Mouse (Mus musculus) kidney, postnatal 4 days (tissue): ENCODE results near the gene Vps11.
A peak's percentile ranks its signal among the peaks of the same experiment; 100 is the strongest.
"Not testable (repeated sequence)": the region's sequence is repeated elsewhere in the genome, so short reads cannot be mapped to it uniquely, and the experiment has no call there.

Experiments used
- DNase-seq, 2 experiments: peaks; one replicate each; pipeline ENCODE4 v3.0.0; 2021; ENCODE audit warnings: mixed read lengths in 2 of 2

Vps11 gene

DNA sequence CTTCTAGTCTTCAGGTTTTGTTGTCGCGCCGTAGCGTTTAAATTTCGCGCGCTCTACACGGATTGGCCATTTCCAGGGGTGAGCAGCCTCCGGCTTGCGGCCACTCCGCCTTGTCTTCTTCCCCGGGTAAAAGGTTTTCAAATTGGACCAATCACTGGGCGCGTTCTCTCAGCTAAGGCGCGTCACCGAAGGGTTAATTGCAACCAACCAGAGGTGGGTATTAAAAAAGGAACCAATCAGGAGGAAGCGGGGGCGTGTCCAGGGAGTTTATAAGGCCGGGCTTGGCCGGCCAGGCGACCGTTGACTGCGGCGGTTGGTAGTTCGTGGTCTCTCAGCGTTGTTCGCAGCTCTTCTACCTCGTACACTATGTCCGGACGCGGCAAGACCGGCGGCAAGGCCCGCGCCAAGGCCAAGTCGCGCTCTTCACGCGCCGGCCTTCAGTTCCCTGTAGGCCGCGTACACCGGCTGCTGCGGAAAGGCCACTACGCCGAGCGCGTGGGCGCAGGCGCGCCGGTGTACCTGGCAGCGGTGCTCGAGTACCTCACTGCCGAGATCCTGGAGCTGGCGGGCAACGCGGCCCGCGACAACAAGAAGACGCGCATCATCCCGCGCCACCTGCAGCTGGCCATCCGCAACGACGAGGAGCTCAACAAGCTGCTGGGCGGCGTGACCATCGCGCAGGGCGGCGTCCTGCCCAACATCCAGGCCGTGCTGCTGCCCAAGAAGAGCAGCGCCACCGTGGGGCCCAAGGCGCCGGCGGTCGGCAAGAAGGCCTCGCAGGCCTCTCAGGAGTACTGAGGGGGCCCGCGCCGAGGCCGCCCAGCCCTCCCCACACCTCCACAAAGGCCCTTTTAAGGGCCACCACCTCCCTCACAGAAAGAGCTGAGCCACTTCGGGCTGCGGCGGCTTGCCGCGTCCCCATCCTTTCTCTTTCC, 26.8 kb downstream of the Vps11 start, which contains the start of gene H2afx:
Gene H2afx (plus strand): TSS at position 299 of the 935 bp plus-strand sequence.
- DNase-seq = peak; percentile 97 to 99

DNA sequence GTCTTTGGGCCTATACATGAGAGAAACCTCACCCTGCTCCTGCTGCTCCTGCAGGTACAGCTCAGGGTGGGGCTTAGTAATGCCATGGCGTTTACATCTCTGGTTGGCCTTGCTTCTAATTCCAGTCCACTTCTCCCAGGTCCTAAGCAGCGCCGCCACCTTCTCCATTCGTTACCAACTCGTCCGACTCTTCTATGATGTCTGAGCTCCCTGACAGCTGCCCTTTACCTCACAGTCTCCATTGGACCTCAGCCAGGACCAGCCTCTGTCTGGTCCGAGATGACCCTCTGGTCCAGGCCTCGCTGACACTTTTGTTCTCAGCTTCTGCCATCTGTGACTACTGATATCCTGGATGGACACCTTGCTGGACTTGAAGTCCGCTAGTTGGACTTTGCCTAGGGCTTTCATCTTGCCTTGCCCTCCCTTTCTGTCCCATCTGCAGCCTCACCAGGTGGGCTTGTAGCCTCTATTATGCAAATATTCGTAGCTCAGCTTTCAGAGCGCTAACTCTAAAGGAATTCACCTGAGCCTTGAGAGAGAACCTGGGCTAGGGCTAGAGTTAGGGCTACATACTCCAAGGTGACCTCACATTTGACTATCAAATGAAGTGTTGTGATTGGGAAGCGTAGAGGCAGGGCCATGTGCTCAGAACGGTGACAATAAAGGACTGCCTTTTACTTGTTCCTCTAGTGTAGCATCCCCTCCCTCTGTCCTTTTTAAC, 28.4 kb downstream of the Vps11 start:
- no peak for DNase-seq

DNA sequence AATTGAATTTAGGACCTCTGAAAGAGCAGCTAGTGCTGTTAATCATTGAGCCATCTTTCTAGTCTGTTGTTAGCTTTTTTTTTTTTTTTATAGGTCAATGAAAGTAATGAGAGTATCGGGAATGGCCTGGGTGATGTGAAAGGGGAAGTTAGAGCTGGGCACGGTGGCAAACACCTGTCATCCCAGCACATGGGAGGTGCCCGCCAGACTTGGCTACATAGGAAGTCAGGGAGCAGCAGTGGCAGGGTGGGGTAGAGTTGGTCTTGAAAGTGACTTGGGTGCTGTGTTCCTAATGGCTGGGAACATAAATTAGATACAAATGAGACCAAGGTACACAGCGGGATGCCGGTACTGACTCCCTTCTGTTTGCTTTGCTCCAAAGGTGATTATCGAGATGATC, 30.7 kb downstream of the Vps11 start:
- DNase-seq = no peak

DNA sequence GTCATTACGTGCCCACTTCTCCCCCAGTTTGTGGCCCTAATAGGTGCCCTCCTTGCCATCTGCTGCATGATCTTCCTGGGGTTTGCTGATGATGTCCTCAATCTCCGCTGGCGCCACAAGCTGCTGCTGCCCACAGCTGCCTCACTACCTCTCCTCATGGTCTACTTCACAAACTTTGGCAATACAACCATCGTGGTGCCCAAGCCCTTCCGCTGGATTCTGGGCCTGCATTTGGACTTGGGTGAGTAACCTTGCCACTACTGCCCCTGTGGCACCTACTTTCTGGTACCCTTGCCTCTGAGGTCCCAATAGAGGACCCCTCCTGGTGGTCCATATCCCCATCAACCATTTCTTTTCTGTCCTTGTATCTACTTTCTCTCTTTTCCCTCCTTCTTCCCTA, 33.5 kb downstream of the Vps11 start:
- DNase-seq = no peak

DNA sequence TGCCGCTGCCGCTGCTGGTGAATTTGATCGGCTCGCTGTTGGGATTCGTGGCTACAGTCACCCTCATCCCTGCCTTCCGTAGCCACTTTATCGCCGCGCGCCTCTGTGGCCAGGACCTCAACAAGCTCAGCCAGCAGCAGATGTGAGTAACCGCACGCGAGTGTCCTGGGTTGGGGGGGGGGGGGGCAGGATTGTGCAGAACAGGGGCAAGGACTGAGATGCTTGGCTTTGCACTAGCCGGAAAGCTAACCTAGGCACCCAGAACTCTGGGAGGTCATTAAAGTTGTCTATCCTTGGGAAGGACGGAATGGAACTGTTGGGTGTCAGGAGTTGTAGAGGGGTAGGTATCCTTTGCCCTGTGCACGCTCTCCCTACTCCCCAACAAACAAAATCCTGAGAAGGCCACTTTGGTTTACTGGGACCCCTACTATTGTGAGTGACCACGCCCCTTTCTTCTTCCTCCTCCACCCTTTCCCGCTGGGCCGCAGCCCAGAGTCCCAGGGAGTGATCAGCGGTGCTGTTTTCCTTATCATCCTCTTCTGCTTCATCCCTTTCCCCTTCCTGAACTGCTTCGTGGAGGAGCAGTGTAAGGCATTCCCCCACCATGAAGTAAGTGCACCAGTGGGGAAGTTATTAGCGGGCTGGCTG, 34.3 kb downstream of the Vps11 start:
- peak; percentile 44 to 57 for DNase-seq

DNA sequence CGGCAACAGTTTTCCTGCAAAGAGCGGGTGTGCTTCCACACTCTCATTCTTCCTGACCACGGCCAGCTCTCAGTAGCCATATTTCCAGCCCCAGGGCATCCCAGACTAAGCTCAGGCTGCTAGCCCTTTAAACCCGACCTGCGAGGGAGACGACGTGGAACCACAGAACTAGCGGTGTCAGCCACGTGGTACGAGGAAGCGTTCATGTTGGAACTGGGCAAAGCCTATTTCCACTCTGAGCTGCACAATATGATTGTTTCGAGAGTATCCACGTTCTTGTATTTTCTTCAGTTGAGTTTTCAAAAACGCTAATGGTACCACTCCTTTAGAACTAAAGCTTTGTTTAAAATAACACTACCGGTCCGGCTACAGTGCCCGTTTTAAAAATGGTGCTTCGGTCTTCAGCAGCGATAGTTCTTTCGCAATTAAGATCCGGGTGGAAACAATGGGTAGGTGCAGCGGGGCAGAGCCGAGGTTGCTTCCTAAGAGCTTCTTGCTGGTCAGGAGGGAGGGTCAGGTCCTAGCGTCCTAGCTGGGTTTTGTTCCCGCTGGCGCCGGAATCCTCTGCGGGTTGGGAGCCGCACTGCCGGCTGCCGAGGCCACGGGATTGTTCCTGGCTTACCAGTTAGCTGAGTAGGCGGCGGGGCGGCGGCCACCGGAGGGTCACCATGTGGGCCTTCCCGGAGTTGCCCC, 35.0 kb downstream of the Vps11 start:
- peak; percentile 84 to 91 for DNase-seq

DNA sequence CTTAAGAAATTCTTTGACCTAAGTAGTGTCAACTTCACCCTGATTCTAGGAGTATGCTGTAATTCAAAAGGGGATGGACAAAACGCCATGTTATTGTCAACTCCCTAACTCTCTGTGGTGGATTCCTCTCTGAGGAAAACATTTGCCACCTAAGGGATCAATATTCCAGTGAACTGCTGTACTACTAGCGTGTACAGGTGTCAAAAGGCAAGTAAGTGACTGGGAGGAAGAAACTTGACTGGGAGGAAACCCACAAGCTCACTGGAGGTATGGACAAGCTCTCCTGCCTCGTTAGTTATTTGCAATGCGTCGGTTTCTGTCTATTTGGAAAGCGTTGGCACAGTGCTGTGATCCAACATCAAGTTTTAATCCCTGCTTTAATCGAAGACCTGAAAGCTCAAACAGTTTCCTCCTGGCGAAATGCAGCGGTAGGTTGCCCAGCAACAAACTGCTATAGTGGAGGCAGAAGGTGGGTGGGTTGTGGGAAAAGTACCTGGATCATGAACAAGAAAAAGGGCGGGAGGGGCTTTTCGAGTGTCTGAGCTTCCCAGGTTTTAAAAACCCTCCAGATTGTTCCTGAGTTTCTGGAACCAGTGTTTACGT, 35.6 kb downstream of the Vps11 start, which contains the start of gene Dpagt1:
Gene Dpagt1 (plus strand): TSS at position 252 of the 603 bp plus-strand sequence.
- no peak for DNase-seq

DNA sequence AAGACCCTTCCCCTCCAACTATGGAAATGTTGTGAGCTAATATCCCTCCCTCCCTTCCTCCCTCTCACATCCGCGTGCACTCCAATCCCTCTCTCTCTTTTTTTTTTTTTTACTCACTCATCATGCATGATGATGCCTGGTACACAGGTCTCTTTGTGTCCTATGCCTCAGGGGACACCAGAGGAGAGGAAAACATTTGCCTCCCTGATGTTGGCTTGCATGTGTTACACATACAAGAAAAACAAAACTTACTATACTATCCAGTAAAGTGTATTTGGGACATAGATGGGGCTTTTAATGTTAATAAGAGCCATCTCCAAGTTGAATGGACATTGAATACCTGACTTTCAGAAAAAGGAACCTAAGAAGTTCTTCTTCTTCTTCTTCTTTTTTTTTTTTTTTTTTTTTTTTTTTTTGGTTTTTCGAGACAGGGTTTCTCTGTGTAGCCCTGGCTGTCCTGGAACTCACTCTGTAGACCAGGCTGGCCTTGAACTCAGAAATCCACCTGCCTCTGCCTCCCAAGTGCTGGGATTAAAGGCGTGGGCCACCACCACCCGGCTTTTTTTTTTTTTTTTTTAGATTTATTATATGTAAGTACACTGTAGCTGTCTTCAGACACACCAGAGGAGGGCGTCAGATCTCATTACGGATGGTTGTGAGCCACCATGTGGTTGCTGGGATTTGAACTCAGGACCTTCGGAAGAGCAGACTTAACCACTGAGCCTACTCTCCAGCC, 36.3 kb downstream of the Vps11 start:
- DNase-seq = not testable (repeated sequence)

DNA sequence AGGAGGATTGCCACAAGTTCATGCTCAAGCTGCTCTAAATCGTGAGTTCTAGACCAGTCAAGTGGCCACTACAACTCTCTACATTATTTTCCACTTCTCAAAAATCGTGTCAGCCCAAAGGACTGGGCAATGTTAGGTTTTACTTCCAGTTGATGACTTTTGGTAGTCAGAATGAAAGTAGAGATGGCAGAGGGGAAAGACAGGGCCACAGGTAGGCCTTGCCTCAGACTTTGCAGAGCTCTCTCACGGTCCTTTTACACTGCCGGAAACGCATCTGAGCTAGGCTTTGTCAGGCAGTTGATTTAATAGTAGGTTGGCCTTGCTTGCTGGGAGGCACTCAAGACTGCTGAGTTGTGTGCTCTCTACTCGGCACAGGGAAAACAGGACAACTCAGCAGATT, 37.3 kb downstream of the Vps11 start:
- DNase-seq = no peak

DNA sequence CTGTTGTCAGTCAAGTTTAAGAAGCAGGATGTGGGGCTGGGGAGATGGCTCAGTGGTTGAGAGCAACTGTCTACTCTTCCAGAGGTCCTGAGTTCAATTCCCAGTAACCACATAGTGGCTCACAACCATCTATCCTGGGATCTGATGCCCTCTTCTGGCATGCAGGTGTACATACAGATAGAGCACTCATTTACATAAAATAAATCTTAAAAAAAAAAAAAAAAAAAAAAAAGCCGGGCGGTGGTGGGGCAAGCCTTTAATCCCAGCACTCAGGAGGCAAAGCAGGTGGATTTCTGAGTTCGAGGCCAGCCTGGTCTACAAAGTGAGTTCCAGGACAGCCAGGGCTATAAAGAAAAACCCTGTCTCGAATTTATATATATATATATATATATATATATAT, 37.8 kb downstream of the Vps11 start:
- not testable (repeated sequence) for DNase-seq

DNA sequence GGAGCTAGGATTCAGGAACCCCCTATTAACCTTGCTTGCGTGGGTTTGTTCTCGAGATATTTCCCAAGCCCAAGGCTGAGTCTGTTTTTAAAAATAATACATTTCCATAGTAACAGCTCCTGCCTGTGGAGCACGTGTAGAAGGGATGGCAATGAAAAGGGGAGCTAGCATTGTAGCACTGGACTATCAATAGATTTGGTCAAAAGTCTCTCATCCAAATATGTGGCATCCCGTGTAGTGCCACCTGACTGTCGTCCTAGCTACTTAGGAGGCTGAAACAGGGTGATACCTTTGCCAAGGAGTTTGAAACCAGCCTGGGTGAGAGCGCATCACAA, 40.7 kb downstream of the Vps11 start:
- no peak for DNase-seq

DNA sequence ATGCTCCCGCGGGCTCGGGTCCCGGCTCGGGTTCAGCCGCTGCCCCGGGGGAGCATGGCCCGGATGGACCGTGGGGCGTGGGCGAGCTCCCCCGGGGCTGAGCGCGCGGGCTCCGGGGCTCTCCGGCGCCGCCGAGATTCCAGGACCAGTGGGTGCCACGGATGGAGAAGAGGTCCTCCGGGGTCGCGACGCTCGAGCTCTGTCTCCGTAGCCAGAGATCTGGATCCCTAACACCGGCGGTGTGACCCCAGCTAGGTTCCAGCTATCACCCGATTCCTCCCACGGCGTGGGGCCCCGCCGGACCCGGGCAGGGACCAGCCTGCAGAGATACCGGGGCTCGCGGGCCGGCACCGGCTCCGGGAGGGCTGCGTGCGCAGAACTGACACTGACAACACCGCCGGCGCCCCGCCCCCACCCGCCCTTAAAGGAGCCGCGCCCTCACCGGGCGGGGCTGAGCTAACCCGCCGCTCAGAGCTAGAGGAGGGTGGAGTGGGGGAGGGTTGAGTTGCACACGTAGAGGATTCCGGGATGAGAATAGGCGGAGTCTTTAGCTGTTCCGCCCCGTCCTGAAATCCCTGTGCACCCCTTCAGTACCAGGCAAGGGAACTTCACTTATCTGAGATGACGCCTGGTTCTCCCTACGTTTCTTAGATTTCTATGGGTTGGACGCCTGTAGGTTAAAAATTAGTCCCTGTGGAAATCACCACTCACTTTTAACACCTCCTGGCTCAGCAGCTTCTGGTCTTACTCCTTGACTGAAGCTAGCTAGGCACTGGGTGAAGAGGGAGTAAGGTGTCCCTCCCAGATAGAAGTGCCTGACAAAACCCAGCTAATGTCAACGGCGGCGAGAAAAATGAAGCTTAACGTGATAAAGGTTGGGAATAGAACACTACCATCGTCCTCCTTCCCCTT, 41.3 kb downstream of the Vps11 start, which contains the start of gene C2cd2l:
Gene C2cd2l (minus strand): TSS at position 399 of the 912 bp plus-strand sequence.
- peak; percentile 89 to 95 for DNase-seq

DNA sequence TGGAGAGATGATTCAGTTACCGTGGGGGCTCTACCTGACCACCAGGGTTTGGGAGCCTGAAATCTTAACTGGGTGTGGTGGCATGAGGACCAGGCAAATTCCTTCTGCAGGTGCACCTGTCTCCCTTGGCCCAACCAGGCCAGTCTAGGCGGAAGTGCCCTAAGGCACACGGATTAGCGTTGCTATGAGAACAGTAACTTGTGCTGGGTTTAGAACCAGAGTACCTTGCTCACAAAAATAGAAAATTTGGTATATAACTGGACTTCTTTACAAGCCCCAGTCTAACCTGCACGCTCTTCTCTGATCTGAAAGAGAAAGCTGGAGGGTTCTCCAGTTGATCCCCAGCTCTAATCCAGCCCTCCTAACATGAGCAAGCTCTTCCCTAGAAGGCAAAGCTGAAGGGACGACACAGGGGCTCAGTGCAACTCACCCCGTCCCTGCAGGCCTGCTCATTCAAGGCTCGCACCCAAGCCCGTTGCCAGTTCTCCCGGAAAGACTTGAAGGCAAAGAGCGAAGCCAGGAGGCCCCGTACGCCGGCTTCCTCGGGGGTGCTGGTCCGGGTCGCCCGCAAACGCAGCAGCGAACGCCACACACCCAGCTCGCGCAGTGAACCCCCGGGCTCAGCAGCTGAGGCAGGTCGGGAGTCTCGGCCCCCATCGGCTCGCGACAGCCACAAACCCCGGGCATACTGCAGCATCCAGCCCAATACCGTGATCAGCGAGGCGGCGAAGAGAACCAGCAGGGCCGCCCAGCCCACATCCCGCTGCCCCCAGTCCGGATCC, 42.2 kb downstream of the Vps11 start:
- peak in 1 of 2 experiments; percentile 69 for DNase-seq

DNA sequence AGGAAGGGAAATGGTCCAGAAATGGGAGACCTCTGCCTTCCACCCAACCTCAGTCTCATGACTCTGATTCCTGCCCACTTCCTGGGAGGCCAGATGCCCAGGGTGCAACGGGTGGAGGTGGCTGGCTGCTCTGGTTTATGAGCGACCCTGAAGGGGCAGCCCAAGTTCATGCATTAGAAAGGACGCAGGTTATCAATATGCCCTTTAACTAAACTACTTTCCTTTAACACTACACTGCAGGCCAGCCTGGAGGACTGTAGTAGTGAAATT, 42.7 kb downstream of the Vps11 start:
- DNase-seq = peak; percentile 21 to 40

DNA sequence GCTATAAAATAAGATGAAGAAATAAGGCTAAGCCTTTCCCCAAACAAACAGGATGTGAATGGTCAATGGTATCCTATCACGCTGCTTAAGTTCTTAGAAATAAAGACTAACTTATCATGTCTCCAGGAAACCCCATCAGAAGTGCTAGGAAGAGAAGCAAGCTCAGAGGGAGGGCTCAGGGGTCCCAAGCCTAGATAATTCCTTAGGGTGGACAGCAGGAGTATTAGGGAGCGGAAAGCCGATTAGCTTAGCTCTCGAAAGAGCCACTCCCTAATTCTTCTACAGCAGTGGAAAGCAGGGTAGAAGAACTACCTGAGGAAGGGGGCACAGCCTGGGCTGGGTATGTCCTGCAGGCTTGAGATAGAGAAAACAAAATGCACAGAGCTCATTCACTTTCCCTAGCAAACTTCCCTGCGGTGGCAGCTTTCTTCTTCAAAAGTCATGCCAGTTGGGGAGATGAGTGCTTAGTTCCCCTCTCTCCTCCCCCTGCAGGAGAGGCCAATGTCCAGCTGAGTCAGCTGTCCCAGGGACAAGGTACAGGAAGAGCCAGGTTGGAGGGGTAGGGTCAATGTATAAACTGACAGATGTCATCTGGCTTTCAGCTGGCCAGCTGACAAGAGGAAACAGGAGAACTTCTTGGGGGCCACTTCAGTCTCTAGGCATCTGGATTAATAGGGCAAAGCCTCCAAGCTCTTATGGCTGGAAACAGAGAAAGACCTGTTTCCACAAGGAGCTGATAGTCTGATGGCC, 43.2 kb downstream of the Vps11 start:
- peak; percentile 32 to 58 for DNase-seq

DNA sequence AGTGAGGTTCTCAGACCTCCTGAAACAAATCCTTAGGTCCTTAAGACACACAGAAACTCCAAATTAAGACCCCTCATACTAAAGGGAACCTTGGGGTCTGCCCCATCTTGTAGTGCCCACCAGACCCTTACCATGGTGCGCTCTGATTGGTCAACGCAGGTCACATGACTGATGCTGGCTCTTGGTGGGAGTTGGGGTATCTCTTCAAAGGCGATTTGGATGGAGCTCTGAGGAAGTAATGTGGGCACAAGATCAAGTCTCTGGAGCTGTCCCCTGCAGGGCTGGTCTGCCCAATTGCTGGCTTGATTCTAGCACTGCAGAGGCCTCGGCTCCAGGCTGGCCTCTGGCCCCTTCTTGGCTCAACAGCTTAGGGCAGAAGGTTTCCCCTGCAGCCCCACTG, 44.0 kb downstream of the Vps11 start:
- DNase-seq = no peak

DNA sequence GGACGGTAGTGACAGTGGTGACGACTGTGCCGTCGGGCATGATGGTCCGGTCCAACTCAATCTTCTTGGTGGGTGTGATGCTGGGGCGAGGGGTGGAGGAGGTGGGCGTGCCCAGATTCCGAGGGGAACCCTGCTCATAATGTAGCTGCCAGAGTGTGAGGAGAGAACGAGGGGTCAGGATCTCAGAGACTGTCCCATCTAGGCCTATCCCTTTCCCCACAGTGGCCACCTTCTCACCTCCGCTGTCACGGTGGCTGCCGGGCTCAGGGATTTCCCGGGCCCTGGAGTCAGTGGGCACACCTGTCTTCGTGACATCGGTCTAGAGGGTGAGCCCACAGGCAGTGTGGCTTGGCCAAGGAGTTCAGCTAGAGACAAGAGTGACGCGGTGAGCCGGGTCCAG, 46.6 kb downstream of the Vps11 start:
- no peak for DNase-seq

DNA sequence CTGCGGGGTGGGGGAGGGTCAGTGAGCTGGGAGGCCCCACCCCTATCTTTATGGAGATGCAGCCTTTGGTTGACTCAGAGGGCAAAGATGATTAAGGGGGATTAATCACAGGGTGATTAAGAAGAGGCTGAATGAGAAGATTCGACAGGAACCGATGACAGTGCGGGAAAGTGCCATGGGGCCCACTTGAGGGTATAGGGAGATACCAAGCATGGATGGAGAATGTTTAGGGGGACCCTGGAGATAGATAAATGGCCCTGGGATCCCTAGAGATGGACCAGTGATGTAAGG, 47.3 kb downstream of the Vps11 start:
- DNase-seq = no peak
